Mouse (Mus musculus) macrophage (primary cell): ENCODE data around the gene Wfdc10. TPM values are rescaled to one million over a fixed set of nuclear protein-coding genes. Genes with fewer than 3 reads are reported as not detected.
"Not testable (repeated sequence)": the region's sequence is repeated elsewhere in the genome, so short reads cannot be mapped to it uniquely, and the experiment has no call there.

Experiments used
- H3K27ac ChIP-seq: fragments of 350-480 bp; formaldehyde crosslinking; 2 replicates; pipeline ENCODE4 v1.9.0; 2021
- H3K36me3 ChIP-seq: fragments of 350-480 bp; formaldehyde crosslinking; 2 replicates; pipeline ENCODE4 v1.9.0; 2021; ENCODE audit errors: inconsistent target
- H3K4me3 ChIP-seq: fragments of 350-480 bp; formaldehyde crosslinking; 2 replicates; pipeline ENCODE4 v1.9.0; 2021; ENCODE audit errors: inconsistent target
- H3K79me2 ChIP-seq: fragments of 350-480 bp; formaldehyde crosslinking; 2 replicates; pipeline ENCODE4 v1.9.0; 2021; ENCODE audit errors: inconsistent target
- WGBS: methylation state at CpG from one replicate; pipeline ENCODE4 v1.1.7; 2026; ENCODE audit warnings: inconsistent platforms; ENCODE audit not compliant: missing documents; 5-methylcytosine and 5-hydroxymethylcytosine counted together
- polyA plus RNA-seq: library from polyadenylated mRNA; stranded (reverse); fragments of 250-400 nt; gene quantifications from 3 replicates; pipeline ENCODE4 v1.2.4, GENCODE M21; 2018; ENCODE audit warnings: inconsistent platforms
- total RNA-seq, 78 experiments: library from RNA; depleted of rRNA; stranded (reverse); fragments of 250-400 nt; gene quantifications; 1 replicate in 9 of 78; 2 replicates in 24 of 78; 3 replicates in 43 of 78; 4 replicates in 2 of 78; pipeline ENCODE4 v1.2.4; 2018; ENCODE audit warnings: inconsistent platforms in 56 of 78

Gene Wfdc10
- not detected for total RNA-seq (2018; cell fraction: chromatin; rRNA removed)
- total RNA-seq (2018; cell fraction: cytosol; rRNA removed) = not detected
- total RNA-seq (2018; cell fraction: nucleus; rRNA removed) = not detected
- not detected in 3 replicates for polyA plus RNA-seq

GRCm38 (mm10) chr2:164655858-164656257 lies at the start of gene Wfdc10:
TSS of gene Wfdc10 (plus strand) at chr2:164656046.
- Histone ChIP-seq H3K79me2 (no peaks in the 10 kb centered on the region), H3K4me3 (no peak within 1 kb of the TSS), H3K27ac (no peak within 1 kb of the TSS), H3K36me3 (no peaks in the 10 kb centered on the region)
- WGBS = 9% methylated on average over 11 of the region's 11 CpGs

- WGBS = 71% methylated on average over 6 of the region's 6 CpGs
- Histone ChIP-seq H3K27ac (no peak overlapping the region), H3K79me2 (no peaks in the 10 kb centered on the region), H3K36me3 (no peaks in the 10 kb centered on the region), H3K4me3 (no peak overlapping the region)
Measured at GRCm38 (mm10) chr2:164608781-164609180, 47.1 kb upstream of the Wfdc10 start.

- H3K4me3 ChIP-seq, H3K27ac ChIP-seq, H3K79me2 ChIP-seq, H3K36me3 ChIP-seq: not testable (repeated sequence)
- WGBS = 73% methylated on average over 6 of the region's 8 CpGs
Measured at GRCm38 (mm10) chr2:164613471-164613870, 42.4 kb upstream of the Wfdc10 start, which contains the start of the genes Wfdc6b and Wfdc8. TSS of gene Wfdc6b (plus strand) at chr2:164613522. TSS of gene Wfdc8 (minus strand) at chr2:164613626.

- Histone ChIP-seq H3K27ac (no peak overlapping the region), H3K36me3 (no peaks in the 10 kb centered on the region), H3K79me2 (no peaks in the 10 kb centered on the region), H3K4me3 (no peak overlapping the region)
- 96% methylated on average over 3 of the region's 3 CpGs for WGBS
Measured at GRCm38 (mm10) chr2:164615386-164615785, 40.5 kb upstream of the Wfdc10 start.

- no peaks in the 10 kb centered on the region for H3K79me2 ChIP-seq
- H3K4me3 ChIP-seq = no peak overlapping the region
- H3K27ac ChIP-seq = no peak overlapping the region
- 89% methylated on average over 5 of the region's 5 CpGs for WGBS
- H3K36me3 ChIP-seq = no peaks in the 10 kb centered on the region
Measured at GRCm38 (mm10) chr2:164619050-164619449, 36.8 kb upstream of the Wfdc10 start.

GRCm38 (mm10) chr2:164621775-164622174 lies 34.1 kb upstream of the Wfdc10 start:
- no peak overlapping the region for H3K27ac ChIP-seq
- H3K36me3 ChIP-seq = no peaks in the 10 kb centered on the region
- 70% methylated on average over 4 of the region's 4 CpGs for WGBS
- H3K4me3 ChIP-seq = no peak overlapping the region
- no peaks in the 10 kb centered on the region for H3K79me2 ChIP-seq

- Histone ChIP-seq H3K36me3 (no peaks in the 10 kb centered on the region), H3K27ac (no peak overlapping the region), H3K4me3 (no peak overlapping the region), H3K79me2 (no peaks in the 10 kb centered on the region)
- 94% methylated on average over 9 of the region's 9 CpGs for WGBS
Measured at GRCm38 (mm10) chr2:164635266-164635665, 20.6 kb upstream of the Wfdc10 start.

GRCm38 (mm10) chr2:164638696-164639095 lies 17.1 kb upstream of the Wfdc10 start, which contains the start of gene Wfdc16:
TSS of gene Wfdc16 (minus strand) at chr2:164638796.
- no peaks in the 10 kb centered on the region for H3K79me2 ChIP-seq

GRCm38 (mm10) chr2:164641129-164641528 lies 14.7 kb upstream of the Wfdc10 start:
- Histone ChIP-seq H3K27ac (peak overlapping the region; percentile 28; the same call in 1 of the 2 replicates), H3K36me3 (no peaks in the 10 kb centered on the region), H3K79me2 (no peaks in the 10 kb centered on the region), H3K4me3 (no peak overlapping the region)
- WGBS = 5% methylated on average over 6 of the region's 7 CpGs

More at GRCm38 (mm10) chr2:164638696-164639095, 17.1 kb upstream of the Wfdc10 start, which contains the start of gene Wfdc16:
- no peak within 1 kb of the TSS for H3K27ac ChIP-seq
- WGBS = 95% methylated on average over 3 of the region's 3 CpGs
- H3K36me3 ChIP-seq = no peaks in the 10 kb centered on the region
- H3K4me3 ChIP-seq = no peak within 1 kb of the TSS

- 92% methylated on average over 13 of the region's 13 CpGs for WGBS
- no peak overlapping the region for H3K27ac ChIP-seq
- no peaks in the 10 kb centered on the region for H3K79me2 ChIP-seq
- no peak overlapping the region for H3K4me3 ChIP-seq
- no peaks in the 10 kb centered on the region for H3K36me3 ChIP-seq
Measured at GRCm38 (mm10) chr2:164641881-164642673, 13.8 kb upstream of the Wfdc10 start.

- no peak within 1 kb of the TSS for H3K4me3 ChIP-seq
- no peak within 1 kb of the TSS for H3K27ac ChIP-seq
- H3K79me2 ChIP-seq = no peaks in the 10 kb centered on the region
- WGBS = 76% methylated on average over 9 of the region's 9 CpGs
- no peaks in the 10 kb centered on the region for H3K36me3 ChIP-seq
Measured at GRCm38 (mm10) chr2:164656483-164656882, 637 bp downstream of the Wfdc10 start, which contains the start of gene Wfdc9. TSS of gene Wfdc9 (minus strand) at chr2:164656583.

- no peaks in the 10 kb centered on the region for H3K79me2 ChIP-seq
- WGBS = 90% methylated on average over 7 of the region's 7 CpGs
Measured at GRCm38 (mm10) chr2:164664851-164665250, 9.0 kb downstream of the Wfdc10 start.

GRCm38 (mm10) chr2:164670261-164670660 lies 14.4 kb downstream of the Wfdc10 start:
- 82% methylated on average over 5 of the region's 5 CpGs for WGBS
- no peaks in the 10 kb centered on the region for H3K79me2 ChIP-seq
- H3K4me3 ChIP-seq = no peak overlapping the region
- no peak overlapping the region for H3K27ac ChIP-seq
- H3K36me3 ChIP-seq = no peaks in the 10 kb centered on the region

More at GRCm38 (mm10) chr2:164664851-164665250, 9.0 kb downstream of the Wfdc10 start:
- Histone ChIP-seq H3K4me3 (no peak overlapping the region), H3K36me3 (no peaks in the 10 kb centered on the region), H3K27ac (no peak overlapping the region)

GRCm38 (mm10) chr2:164670938-164671337 lies 15.1 kb downstream of the Wfdc10 start:
- Histone ChIP-seq H3K36me3 (no peaks in the 10 kb centered on the region), H3K4me3 (no peak overlapping the region), H3K27ac (no peak overlapping the region), H3K79me2 (no peaks in the 10 kb centered on the region)
- 33% methylated on average over 1 of the region's 1 CpGs for WGBS

GRCm38 (mm10) chr2:164673987-164674386 lies 18.1 kb downstream of the Wfdc10 start, which contains the start of gene Wfdc11:
TSS of gene Wfdc11 (minus strand) at chr2:164674087.
- 78% methylated on average over 7 of the region's 7 CpGs for WGBS
- Histone ChIP-seq H3K4me3 (no peak within 1 kb of the TSS), H3K27ac (no peak within 1 kb of the TSS), H3K36me3 (no peaks in the 10 kb centered on the region), H3K79me2 (no peaks in the 10 kb centered on the region)
